Mouse (Mus musculus): ENCODE measurements around the gene Pgm5.

- TF ChIP-seq POLR2A (IDR thresholded peaks at IDR 0.05; ENCODE audit: borderline replicate concordance, control insufficient read depth, low read depth, low read length), result no peak
- no peak for TF ChIP-seq CTCF (IDR thresholded peaks at IDR 0.05; ENCODE audit: control insufficient read depth, insufficient read depth, low read length)
Measured at GRCm38 (mm10) chr19:24793545-24794139, 68.0 kb downstream of the Pgm5 start.
